Mouse (Mus musculus) midbrain, embryonic 13.5 days (tissue): Measurements from ENCODE around the gene Gm20662. TPM values are rescaled to one million over a fixed set of nuclear protein-coding genes. Genes with fewer than 3 reads are reported as not detected.

ENCODE experiments used
- ATAC-seq: fragments of 200-750 bp; cut with Nextera tagmentation; 2 replicates; pipeline ENCODE4 v1.8.0; 2017; ENCODE audit warnings: mild to moderate bottlenecking, moderate TSS enrichment, moderate library complexity
- H3K27ac ChIP-seq: fragments of 300-500 bp; sonication (generic); 2 replicates; pipeline ENCODE4 v1.5.1; 2015; ENCODE audit warnings: inconsistent platforms, mild to moderate bottlenecking, moderate library complexity
- H3K27me3 ChIP-seq: fragments of 300-500 bp; sonication (generic); 2 replicates; pipeline ENCODE4 v1.6.1; 2015; ENCODE audit warnings: mild to moderate bottlenecking, inconsistent platforms
- H3K36me3 ChIP-seq: fragments of 300-500 bp; sonication (generic); 2 replicates; pipeline ENCODE4 v1.6.1; 2015; ENCODE audit warnings: mild to moderate bottlenecking, inconsistent platforms
- H3K4me1 ChIP-seq: fragments of 300-500 bp; sonication (generic); replicated peaks from 2 replicates; pipeline ENCODE4 v1.6.1; 2015; ENCODE audit warnings: inconsistent platforms
- H3K4me2 ChIP-seq: fragments of 300-500 bp; sonication (generic); replicated peaks from 2 replicates; pipeline ENCODE4 v1.6.1; 2015; ENCODE audit warnings: moderate library complexity, mild to moderate bottlenecking, inconsistent platforms
- H3K4me3 ChIP-seq: fragments of 300-500 bp; sonication (generic); replicated peaks from 2 replicates; pipeline ENCODE4 v1.5.1; 2015; ENCODE audit warnings: mild to moderate bottlenecking, inconsistent platforms
- H3K9ac ChIP-seq: fragments of 300-500 bp; sonication (generic); replicated peaks from 2 replicates; pipeline ENCODE4 v1.6.1; 2015; ENCODE audit warnings: mild to moderate bottlenecking, inconsistent platforms
- H3K9me3 ChIP-seq: fragments of 300-500 bp; sonication (generic); 2 replicates; pipeline ENCODE4 v1.6.1; 2016; ENCODE audit warnings: mild to moderate bottlenecking, inconsistent platforms
- WGBS: fragments of 180-500 bp; shearing (Covaris S2); methylation state at CpG from one replicate; pipeline ENCODE4 v1.1.7; 2015; 5-methylcytosine and 5-hydroxymethylcytosine counted together
- polyA plus RNA-seq: library from polyadenylated mRNA; unstranded; fragments of >200 nt; fragmentation: Nextera tagmentation; extraction: Ambion mirVana; gene quantifications from 2 replicates; pipeline ENCODE4 v1.2.1, GENCODE M21; 2015

The Gm20662 gene
- polyA plus RNA-seq, result 0.36 and 0.95 TPM in 2 replicates

- 94% methylated on average over 5 of the region's 5 CpGs for WGBS
- no peak within 1 kb of the TSS for H3K4me3 ChIP-seq
- no peak within 1 kb of the TSS for H3K9ac ChIP-seq
- no peak within 1 kb of the TSS for H3K4me2 ChIP-seq
- H3K27me3 ChIP-seq, result no peaks in the 10 kb centered on the region
- H3K9me3 ChIP-seq, result no peaks in the 10 kb centered on the region
- ATAC-seq, result no peak
- no peaks in the 10 kb centered on the region for H3K36me3 ChIP-seq
- no peak within 1 kb of the TSS for H3K27ac ChIP-seq
- no peaks in the 10 kb centered on the region for H3K4me1 ChIP-seq
Measured at GRCm38 (mm10) chr9:107996049-107996448, at the start of gene Gm20662. Gm20662 (plus strand) TSS chr9:107996349.

GRCm38 (mm10) chr9:107947241-107948194 lies 48.6 kb upstream of the Gm20662 start:
- Histone ChIP-seq H3K4me1 (peaks cover 16% of the 10 kb centered on the region), H3K4me2 (no peak overlapping the region), H3K9me3 (no peaks in the 10 kb centered on the region), H3K9ac (no peak overlapping the region), H3K27ac (no peak overlapping the region), H3K36me3 (no peaks in the 10 kb centered on the region), H3K27me3 (no peaks in the 10 kb centered on the region), H3K4me3 (no peak overlapping the region)
- 92% methylated on average over 31 of the region's 31 CpGs for WGBS
- ATAC-seq, result no peak

DNA sequence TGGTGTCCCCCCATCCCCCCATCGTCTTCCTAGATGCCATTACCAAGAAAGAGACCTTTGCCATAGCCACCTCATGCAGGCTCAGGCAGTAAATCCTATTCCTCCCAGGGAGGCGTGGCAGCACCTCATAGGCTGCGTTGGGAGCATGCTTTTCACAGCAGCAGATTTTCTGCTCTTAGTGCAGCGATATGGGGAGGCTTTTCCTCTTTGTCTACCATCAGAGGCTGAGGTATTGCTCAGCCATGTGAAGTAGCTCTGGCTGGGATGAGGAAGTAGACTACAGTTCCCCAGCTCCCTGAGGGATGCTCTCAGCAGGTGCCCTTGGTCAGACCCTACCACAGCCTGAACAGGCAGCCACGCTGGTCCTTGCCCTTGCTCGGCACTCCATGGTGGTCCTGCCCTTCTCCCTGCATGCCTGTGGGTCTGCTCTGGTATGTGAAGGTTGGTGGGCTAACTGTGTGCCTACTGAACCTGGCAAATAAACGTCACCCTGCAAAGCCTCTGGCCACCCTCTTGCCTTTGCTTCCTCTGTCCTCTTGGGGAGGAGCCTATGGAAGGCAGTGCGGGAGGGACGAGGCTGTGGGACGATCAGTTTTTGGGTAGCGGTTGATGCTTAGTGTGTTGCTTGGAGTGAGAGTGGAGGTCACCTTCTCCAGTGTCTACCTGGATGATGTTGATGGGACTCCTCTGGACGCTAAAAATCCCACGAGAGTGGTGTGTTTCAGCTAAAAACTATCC lies 46.8 kb upstream of the Gm20662 start:
- H3K4me1 ChIP-seq, result peaks cover 16% of the 10 kb centered on the region
- no peaks in the 10 kb centered on the region for H3K27me3 ChIP-seq
- no peak overlapping the region for H3K4me3 ChIP-seq
- 83% methylated on average over 13 of the region's 13 CpGs for WGBS
- H3K4me2 ChIP-seq, result no peak overlapping the region
- H3K9me3 ChIP-seq, result no peaks in the 10 kb centered on the region
- no peak overlapping the region for H3K27ac ChIP-seq
- H3K36me3 ChIP-seq, result no peaks in the 10 kb centered on the region
- no peak overlapping the region for H3K9ac ChIP-seq
- ATAC-seq, result no peak

- Histone ChIP-seq H3K4me3 (peak within 1 kb of the TSS; percentile 64), H3K27me3 (no peaks in the 10 kb centered on the region), H3K4me1 (peaks cover 16% of the 10 kb centered on the region), H3K9ac (peak within 1 kb of the TSS; percentile 73), H3K9me3 (no peaks in the 10 kb centered on the region), H3K36me3 (no peaks in the 10 kb centered on the region), H3K27ac (peak within 1 kb of the TSS; percentile 85), H3K4me2 (peak within 1 kb of the TSS; percentile 86)
- no peak for ATAC-seq
- 91% methylated on average over 10 of the region's 10 CpGs for WGBS
Measured at GRCm38 (mm10) chr9:107949922-107950235, 46.3 kb upstream of the Gm20662 start, which contains the start of gene Traip. Traip (plus strand) TSS chr9:107950136.

- H3K9me3 ChIP-seq, result no peaks in the 10 kb centered on the region
- ATAC-seq, result peak; percentile 97
- H3K27ac ChIP-seq, result peak overlapping the region; percentile 85
- H3K27me3 ChIP-seq, result no peaks in the 10 kb centered on the region
- peak overlapping the region; percentile 64 for H3K4me3 ChIP-seq
- H3K4me2 ChIP-seq, result peak overlapping the region; percentile 86
- WGBS, result 14% methylated on average over 45 of the region's 45 CpGs
- H3K36me3 ChIP-seq, result no peaks in the 10 kb centered on the region
- peaks cover 16% of the 10 kb centered on the region for H3K4me1 ChIP-seq
- H3K9ac ChIP-seq, result peak overlapping the region; percentile 73
Measured at GRCm38 (mm10) chr9:107950460-107951355, 45.4 kb upstream of the Gm20662 start.

DNA sequence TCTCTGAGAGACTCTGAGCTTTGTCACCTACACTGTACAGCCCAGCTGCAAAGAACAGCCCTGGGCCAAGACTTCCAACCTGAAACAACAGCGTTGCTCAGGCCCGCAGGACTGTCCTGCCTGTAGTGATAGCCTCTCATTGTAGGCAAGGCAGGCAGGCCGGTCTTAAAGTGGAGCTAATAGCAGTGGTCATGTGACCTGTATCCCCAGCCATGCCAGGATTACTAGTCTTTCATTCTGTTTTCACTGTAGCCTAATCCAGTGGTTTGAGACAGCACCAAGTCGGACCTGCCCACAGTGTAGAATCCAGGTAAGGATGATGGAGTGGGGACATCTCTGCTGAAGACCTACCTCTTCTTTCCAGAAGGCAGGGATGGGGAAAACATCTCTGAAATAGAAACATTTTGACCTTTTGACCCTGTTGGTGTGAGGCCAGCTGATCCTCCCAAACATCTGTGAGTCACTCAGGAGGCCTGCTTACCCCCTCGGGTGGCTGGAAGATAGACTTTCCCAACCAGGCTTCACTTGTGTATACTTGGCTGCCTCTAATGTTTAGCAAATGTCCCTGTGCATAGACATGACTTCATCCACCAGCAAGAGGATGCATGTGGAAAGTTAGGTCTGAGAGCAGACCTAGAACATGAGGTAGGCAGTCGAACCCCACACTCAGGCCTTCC lies 40.4 kb upstream of the Gm20662 start:
- Histone ChIP-seq H3K9me3 (no peaks in the 10 kb centered on the region), H3K4me2 (no peak overlapping the region), H3K4me1 (peaks cover 22% of the 10 kb centered on the region), H3K4me3 (no peak overlapping the region), H3K27ac (no peak overlapping the region), H3K36me3 (peaks cover 8% of the 10 kb centered on the region; the same call in 1 of the 2 replicates), H3K27me3 (no peaks in the 10 kb centered on the region), H3K9ac (no peak overlapping the region)
- ATAC-seq, result no peak
- WGBS, result 83% methylated on average over 6 of the region's 6 CpGs

DNA sequence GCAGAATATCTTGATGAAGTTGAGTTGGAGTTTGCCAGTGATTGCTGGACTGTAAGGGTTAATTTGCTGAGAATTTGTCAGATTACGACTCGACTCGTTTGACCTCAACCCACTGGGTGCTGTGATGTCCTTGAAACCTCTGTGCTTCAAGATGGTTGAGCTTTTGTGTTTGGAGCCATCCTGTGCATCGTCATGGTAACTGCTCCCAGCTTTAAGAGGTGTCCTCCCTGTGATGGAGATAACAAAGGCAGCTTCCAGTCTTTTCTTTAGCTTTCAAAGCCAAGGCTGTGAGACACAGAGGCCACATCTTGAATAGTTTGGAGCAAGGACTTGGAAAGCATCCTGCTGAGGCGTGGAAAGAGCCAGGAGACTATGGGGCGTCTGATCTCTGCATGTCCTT lies 39.0 kb upstream of the Gm20662 start:
- 21% methylated on average over 6 of the region's 6 CpGs for WGBS
- H3K4me2 ChIP-seq, result no peak overlapping the region
- H3K4me3 ChIP-seq, result no peak overlapping the region
- no peaks in the 10 kb centered on the region for H3K9me3 ChIP-seq
- H3K27me3 ChIP-seq, result no peaks in the 10 kb centered on the region
- no peak for ATAC-seq
- H3K36me3 ChIP-seq, result peaks cover 9% of the 10 kb centered on the region; the same call in 1 of the 2 replicates
- no peak overlapping the region for H3K27ac ChIP-seq
- peaks cover 24% of the 10 kb centered on the region for H3K4me1 ChIP-seq
- H3K9ac ChIP-seq, result no peak overlapping the region

DNA sequence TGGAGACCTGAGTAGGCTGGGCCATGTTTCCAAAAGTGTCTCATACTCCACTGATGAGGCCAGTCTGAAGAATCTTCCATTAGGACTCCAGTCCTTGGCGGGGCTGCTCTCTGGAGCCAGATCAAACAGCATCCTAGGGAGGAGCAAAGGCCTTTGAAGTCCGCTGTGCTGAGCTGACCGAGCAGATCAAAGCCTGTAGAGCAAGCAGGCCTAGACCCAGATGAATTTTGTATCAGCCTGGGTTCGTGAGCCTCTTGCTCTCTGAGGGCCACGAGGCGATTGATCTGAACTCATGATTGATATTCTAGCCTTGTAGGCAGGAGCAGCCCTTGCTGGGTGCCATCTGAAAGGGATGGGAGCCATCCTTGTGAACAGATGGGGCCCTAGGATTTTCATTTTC lies 36.3 kb upstream of the Gm20662 start:
- no peaks in the 10 kb centered on the region for H3K9me3 ChIP-seq
- H3K27ac ChIP-seq, result peak overlapping the region; percentile 83; the same call in 1 of the 2 replicates
- peaks cover 11% of the 10 kb centered on the region; the same call in 1 of the 2 replicates for H3K36me3 ChIP-seq
- no peak overlapping the region for H3K4me2 ChIP-seq
- 0 out of 2 replicates have a peak, but pooled peaks have one; percentile 24 for ATAC-seq
- no peak overlapping the region; the same call in 1 of the 2 replicates for H3K9ac ChIP-seq
- peaks cover 26% of the 10 kb centered on the region for H3K4me1 ChIP-seq
- WGBS, result 56% methylated on average over 6 of the region's 6 CpGs
- no peak overlapping the region for H3K4me3 ChIP-seq
- H3K27me3 ChIP-seq, result no peaks in the 10 kb centered on the region

DNA sequence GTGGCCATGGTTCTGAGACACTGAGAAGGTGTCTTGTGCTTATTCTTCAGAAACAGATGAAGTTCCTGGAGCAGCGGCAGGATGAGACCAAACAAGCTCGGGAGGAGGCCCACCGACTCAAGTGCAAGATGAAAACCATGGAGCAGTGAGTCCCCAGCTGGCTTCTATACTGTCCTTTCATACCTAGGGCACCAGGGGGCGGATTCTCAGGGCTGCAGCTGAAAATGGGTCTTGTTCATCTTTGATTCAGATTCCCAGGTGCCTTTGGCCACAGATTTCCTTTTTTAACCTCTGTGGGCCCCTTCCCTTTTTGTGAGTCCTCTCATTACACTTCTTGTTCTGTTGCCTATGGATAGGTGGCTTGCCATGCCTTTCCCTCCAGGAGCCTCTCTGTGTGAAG lies 35.2 kb upstream of the Gm20662 start:
- Histone ChIP-seq H3K9ac (peak overlapping the region; percentile 24; the same call in 1 of the 2 replicates), H3K27ac (peak overlapping the region; percentile 83), H3K4me2 (peak overlapping the region; percentile 36), H3K4me3 (no peak overlapping the region), H3K36me3 (peaks cover 11% of the 10 kb centered on the region; the same call in 1 of the 2 replicates), H3K9me3 (no peaks in the 10 kb centered on the region), H3K27me3 (no peaks in the 10 kb centered on the region), H3K4me1 (peaks cover 26% of the 10 kb centered on the region)
- 70% methylated on average over 4 of the region's 4 CpGs for WGBS
- ATAC-seq, result no peak

- H3K27me3 ChIP-seq, result no peaks in the 10 kb centered on the region
- peaks cover 26% of the 10 kb centered on the region for H3K4me1 ChIP-seq
- 65% methylated on average over 10 of the region's 10 CpGs for WGBS
- ATAC-seq, result peak; percentile 59
- peak overlapping the region; percentile 36 for H3K4me2 ChIP-seq
- no peaks in the 10 kb centered on the region for H3K9me3 ChIP-seq
- H3K4me3 ChIP-seq, result no peak overlapping the region
- peak overlapping the region; percentile 83 for H3K27ac ChIP-seq
- H3K36me3 ChIP-seq, result peaks cover 11% of the 10 kb centered on the region; the same call in 1 of the 2 replicates
- H3K9ac ChIP-seq, result peak overlapping the region; percentile 24; the same call in 1 of the 2 replicates
Measured at GRCm38 (mm10) chr9:107961351-107961762, 34.8 kb upstream of the Gm20662 start.

DNA sequence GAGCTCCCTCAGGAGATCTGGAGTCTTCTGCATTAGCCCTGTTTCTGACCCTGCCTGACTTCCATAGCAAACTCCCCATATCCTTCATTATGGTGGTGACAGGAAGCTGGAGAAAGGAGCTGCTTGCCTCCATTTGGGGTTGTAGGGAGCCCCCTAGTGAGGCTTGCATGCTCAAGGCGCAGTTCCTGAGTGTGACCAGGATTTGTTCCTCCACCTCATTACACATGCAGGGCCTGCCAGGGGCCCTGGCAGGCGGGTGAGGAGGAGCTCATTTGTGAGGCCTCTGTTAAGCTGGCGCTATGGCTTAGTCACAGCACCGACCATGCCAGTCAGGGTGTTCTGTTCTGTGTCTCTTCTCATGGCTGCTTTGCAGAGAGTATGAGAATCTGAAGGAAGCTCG lies 34.3 kb upstream of the Gm20662 start:
- peaks cover 26% of the 10 kb centered on the region for H3K4me1 ChIP-seq
- peaks cover 11% of the 10 kb centered on the region; the same call in 1 of the 2 replicates for H3K36me3 ChIP-seq
- 0 out of 2 replicates have a peak, but pooled peaks have one; percentile 21 for ATAC-seq
- no peaks in the 10 kb centered on the region for H3K27me3 ChIP-seq
- H3K4me2 ChIP-seq, result peak overlapping the region; percentile 36
- H3K4me3 ChIP-seq, result no peak overlapping the region
- 40% methylated on average over 5 of the region's 5 CpGs for WGBS
- H3K9ac ChIP-seq, result peak overlapping the region; percentile 24; the same call in 1 of the 2 replicates
- H3K9me3 ChIP-seq, result no peaks in the 10 kb centered on the region
- peak overlapping the region; percentile 83 for H3K27ac ChIP-seq
